Mouse (Mus musculus) olfactory bulb, adult 2 months (tissue): ENCODE results near the gene Eps8.

ENCODE experiments used
- CTCF ChIP-seq: fragments of 200-500 bp; IDR thresholded peaks from 2 replicates; pipeline ENCODE4 v1.5.1; 2012; ENCODE audit warnings: low read depth, mild to moderate bottlenecking, low read length, moderate library complexity; ENCODE audit not compliant: insufficient read depth
- POLR2A ChIP-seq: fragments of 200-500 bp; IDR thresholded peaks from 2 replicates; pipeline ENCODE4 v1.6.1; 2012; ENCODE audit warnings: mild to moderate bottlenecking, low read depth, low read length, moderate library complexity; ENCODE audit not compliant: insufficient read depth

GRCm38 (mm10) chr6:137676581-137676980 is 21.9 kb upstream of the Eps8 start:
- TF ChIP-seq CTCF (no peak), POLR2A (no peak)
